Mouse (Mus musculus) gastrocnemius, postnatal 10 days (tissue): ENCODE data around the gene Mansc4. TPM values are rescaled to one million over a fixed set of nuclear protein-coding genes. Genes with fewer than 3 reads are reported as not detected.

Experiments used
- DNase-seq: peaks from one replicate; pipeline ENCODE4 v3.0.0; 2021; ENCODE audit warnings: mixed read lengths
- long read RNA-seq, 2 experiments: library from polyadenylated mRNA; stranded (forward); transcript quantifications; one replicate each; pipeline ENCODE4 v2.0.0; 2021
- total RNA-seq, 2 experiments: library from RNA; stranded (reverse); gene quantifications; 2 replicates each; pipeline ENCODE4 v1.2.3; 2021

The Mansc4 gene
- total RNA-seq: not detected
- long read RNA-seq, experiment 1: 0 reads
- long read RNA-seq, experiment 2: 0 reads

- peak; percentile 21 for DNase-seq
Measured at GRCm38 (mm10) chr6:147086594-147087225, at the start of gene Mansc4. Gene Mansc4 (minus strand): TSS chr6:147087032.

- DNase-seq: no peak
Measured at GRCm38 (mm10) chr6:147127239-147127638, 40.4 kb upstream of the Mansc4 start.

DNA sequence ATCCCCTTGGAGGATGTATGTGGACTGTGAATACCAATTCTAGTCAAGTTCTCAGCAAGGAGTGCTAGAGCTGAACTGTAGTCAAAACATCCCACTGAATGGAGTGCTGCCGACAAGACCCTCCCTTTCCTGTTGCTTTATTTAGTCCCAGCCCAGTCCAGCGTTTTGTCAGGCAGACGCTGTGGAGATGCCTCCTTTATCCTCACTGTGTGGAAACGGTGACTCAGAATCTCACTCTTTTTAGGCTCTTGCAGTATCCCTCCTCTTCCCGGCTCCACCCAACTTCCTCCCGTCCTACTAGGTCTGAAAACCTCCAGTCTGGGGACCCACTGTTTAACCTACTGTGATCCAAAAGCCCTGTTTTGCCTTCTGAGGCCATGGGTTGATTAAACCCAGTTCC, 34.5 kb upstream of the Mansc4 start:
- DNase-seq: no peak

DNA sequence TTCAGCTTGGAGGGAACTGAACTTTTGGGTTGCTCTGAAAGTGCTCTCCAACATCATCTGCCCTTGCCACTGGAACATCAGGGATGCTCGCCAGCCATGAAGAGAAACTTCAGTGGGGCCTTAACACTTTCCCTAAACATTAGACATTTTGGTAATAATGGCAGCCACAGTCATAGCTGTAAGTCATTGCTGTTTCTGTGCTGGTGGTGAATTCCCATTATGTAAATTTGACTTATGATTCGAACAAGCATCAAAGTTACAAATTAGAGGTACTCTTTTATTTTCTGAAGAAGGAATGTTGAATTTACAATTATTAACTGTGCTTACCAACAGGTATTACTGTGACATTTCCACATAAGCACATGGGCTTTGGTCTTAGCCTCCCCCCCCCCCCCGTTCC, 31.4 kb upstream of the Mansc4 start:
- no peak for DNase-seq

DNA sequence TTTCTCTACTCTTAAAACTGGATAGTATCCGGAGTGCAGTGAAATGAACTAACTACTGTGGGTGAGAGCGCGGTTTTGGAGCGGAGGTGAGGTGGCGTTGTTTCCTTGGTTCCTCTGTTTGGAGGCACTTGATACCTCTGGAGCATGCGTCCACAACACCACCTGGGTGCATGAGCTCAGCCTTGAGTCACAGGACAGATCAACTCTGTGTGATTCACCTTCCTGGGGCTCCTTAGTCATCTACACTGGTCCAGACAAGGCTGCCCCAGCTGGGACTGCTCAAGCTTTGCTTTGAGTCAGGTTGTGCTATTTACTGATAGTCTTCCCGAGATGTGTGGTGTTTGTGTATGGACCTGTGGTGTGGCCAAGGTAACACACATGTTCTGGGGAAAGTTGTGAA, 30.9 kb upstream of the Mansc4 start:
- DNase-seq: no peak

- peak; percentile 93 for DNase-seq
Measured at GRCm38 (mm10) chr6:147116579-147116978, 29.7 kb upstream of the Mansc4 start.

- no peak for DNase-seq
Measured at GRCm38 (mm10) chr6:147109283-147109682, 22.5 kb upstream of the Mansc4 start.

DNA sequence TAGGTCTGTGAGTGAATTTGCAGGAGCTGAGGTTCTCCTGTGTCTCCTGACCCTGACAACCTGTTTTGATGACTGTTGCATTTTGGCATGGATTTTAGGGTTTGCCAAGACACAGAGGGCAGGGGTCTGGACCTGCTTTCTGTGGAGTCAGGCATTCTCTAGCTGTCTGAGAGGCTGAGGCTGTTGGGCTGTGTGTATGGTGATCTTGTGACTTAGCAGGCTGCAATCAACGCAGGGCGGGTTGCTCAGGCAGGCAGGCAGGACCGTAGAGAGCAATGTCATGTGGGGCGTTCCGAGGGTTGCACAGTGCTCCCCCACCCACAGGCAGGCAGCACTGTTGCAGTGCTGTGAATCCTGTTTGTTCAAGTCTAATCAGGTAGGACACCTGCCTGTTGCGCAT, 19.9 kb upstream of the Mansc4 start:
- no peak for DNase-seq

- DNase-seq: no peak
Measured at GRCm38 (mm10) chr6:147105529-147105928, 18.7 kb upstream of the Mansc4 start.

DNA sequence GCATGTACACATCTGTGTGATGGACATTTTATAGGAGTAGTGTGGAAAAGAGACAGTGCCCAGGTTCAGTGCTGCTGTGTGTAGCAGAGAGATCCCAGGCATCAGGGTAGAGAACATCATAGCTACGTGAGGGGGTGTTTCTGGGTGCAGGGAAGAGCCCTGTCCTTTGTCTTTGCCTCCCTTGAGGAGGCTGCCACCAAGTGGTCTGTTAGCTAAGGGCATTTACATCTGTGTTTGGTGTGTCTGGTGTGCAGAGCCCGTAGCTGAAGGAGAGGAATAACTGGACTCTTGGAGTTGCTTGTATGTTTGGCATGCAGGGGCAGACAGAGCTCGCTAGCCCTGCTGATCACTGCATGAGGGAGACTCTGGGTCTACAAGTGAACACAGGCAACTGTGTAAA, 15.5 kb upstream of the Mansc4 start:
- DNase-seq: no peak

- DNase-seq: no peak
Measured at GRCm38 (mm10) chr6:147099458-147100277, 12.8 kb upstream of the Mansc4 start.

- DNase-seq: no peak
Measured at GRCm38 (mm10) chr6:147097346-147097929, 10.6 kb upstream of the Mansc4 start.

DNA sequence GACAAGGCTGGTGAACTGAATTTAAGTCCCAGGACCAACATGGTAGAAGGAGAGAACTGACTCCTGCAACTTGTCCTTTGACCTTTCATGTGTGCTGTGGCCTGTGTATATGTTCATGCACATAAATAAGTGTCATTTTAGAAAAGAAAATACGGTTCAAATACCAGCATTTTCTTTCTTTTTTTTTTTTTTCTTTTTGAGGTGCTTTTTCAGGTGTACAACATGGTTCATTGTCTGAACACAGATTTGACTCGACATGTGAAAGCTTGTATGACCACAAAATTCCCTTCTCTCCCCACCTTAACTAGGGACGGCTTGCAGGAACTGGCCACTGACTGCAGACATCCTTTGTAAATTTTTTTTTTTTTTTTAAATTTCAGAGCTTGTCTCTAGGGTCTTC, 10.1 kb upstream of the Mansc4 start:
- no peak for DNase-seq

DNA sequence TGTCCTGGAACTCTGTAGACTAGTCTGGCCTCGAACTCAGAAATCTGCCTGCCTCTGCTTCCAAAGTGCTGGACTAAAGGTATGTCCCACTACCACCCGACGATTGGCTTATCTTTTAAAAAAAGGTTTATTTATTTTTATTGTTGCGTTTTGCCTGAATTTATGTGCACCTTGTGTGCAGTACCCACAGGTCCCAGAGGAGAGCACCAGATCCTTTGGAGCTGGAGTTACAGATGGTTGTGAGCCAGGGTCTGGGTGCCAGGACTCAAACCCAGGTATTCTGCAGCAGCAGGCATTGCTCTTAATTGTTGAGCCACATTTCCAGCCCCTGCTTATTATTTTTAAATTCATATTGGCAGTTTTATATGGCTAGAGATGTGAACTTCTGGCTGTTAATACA, 9.3 kb upstream of the Mansc4 start:
- DNase-seq: no peak

DNA sequence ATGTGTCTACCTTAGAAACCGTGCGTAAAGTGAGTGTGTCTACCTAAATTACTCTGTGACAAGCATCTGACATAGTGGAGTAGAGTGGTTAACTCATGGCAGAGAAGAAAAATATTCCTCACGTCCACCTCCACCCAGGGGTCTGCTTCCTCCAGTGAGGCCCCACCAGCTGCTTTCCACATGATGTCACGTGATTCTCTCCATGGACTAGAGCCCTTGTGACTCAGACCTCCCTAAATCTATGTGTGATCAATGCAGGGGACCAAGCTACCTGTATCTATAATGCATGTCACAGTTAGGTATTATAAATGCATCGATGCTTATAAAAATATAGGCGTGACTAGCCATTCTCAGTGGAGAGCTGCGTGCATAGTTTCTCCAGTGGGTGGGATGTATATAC, 7.9 kb upstream of the Mansc4 start:
- no peak for DNase-seq

- DNase-seq: peak; percentile 76
Measured at GRCm38 (mm10) chr6:147092136-147092535, 5.3 kb upstream of the Mansc4 start.

GRCm38 (mm10) chr6:147091136-147092120, 4.6 kb upstream of the Mansc4 start, which contains the start of gene Klhl42:
Gene Klhl42 (plus strand): TSS chr6:147091379.
- DNase-seq: peak; percentile 77

DNA sequence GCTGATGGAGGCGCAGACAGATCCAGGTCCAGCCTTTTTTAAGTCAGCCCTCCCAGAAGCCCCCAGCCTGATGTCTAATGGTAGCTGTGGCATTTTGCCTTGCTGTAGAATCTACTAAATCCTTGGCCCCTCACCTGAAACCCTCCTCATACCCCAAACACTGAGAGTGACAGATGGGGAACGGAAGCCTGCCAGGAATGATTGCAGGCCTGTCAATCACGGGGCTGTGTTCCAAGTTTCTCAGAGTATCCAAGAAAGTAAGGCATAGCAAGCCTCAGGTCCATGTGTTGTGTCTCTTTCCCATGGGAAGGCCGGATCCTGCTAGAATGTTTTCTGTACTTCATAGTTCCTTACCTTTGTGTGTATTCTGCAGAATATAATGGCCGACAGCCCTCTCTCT, 3.4 kb upstream of the Mansc4 start:
- DNase-seq: no peak

- DNase-seq: no peak
Measured at GRCm38 (mm10) chr6:147088517-147088916, 1.7 kb upstream of the Mansc4 start.

- no peak for DNase-seq
Measured at GRCm38 (mm10) chr6:147087736-147088135, 904 bp upstream of the Mansc4 start.

- no peak for DNase-seq
Measured at GRCm38 (mm10) chr6:147085398-147086040, 1.3 kb downstream of the Mansc4 start.

DNA sequence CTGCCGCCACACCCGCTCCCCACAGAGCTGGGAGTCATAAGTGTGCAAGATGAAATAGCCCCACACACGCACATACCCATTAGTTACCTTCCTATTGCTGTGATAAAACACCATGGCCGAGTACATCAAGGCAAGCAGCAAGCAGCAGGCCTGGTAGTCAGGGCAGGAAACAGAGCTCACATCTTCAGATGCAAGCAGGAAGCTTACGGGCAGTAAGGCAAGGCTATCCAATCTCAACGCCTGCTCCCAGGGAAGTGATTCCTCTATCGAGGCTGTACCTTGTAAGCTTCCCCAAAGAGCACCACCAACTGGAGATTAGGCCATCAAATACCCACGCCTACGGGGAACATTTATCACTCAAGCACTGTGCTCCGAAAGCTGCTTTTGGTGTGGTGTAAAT, 6.9 kb downstream of the Mansc4 start:
- DNase-seq: no peak
